Mouse (Mus musculus) small intestine, adult 2 months (tissue): ENCODE results near the gene Atf7ip2.

Source experiments
- CTCF ChIP-seq: fragments of 200-500 bp; IDR thresholded peaks from 2 replicates; pipeline ENCODE4 v1.5.1; 2012; ENCODE audit warnings: low read depth, mild to moderate bottlenecking, control low read depth, inconsistent platforms, low read length, moderate library complexity, mixed read lengths; ENCODE audit not compliant: insufficient replicate concordance, insufficient read length; ENCODE audit errors: extremely low read depth
- POLR2A ChIP-seq: fragments of 200-500 bp; IDR thresholded peaks from 2 replicates; pipeline ENCODE4 v1.6.1; 2012; ENCODE audit warnings: low read depth, mild to moderate bottlenecking, control low read depth, inconsistent platforms, low read length, moderate library complexity

- TF ChIP-seq CTCF (no peak), POLR2A (no peak)
Measured at GRCm38 (mm10) chr16:10192679-10193506, at the start of gene Atf7ip2.
